Mouse (Mus musculus): ENCODE measurements at regions not wholly inside any gene's neighbourhood (a gene's known extent, or its start where the extent isn't known, plus 50 kb on each side); places are given as distances from the start of the nearest gene placed in this dataset.

DNA sequence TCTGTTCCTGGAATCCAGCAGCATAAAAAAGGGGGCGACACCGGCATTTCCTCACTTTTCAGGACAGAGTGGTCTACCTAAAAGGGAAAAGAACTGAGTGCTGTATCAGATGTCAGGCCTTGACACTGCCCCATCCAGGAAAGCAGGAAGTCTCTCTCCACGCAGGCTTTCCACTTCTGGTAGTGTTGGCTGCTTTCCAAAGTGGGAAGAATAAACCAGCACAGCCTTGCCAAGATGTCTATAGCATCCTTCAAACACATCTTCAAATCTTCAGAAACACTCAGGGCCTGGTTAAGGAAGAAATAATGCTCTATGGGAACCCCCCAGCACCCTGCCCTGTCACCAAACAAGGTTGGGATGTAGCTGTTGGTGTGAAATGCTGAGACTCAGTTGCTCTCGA, 127.5 kb upstream of the 1700025G04Rik start:
- TF ChIP-seq CTCF (IDR thresholded peaks at IDR 0.05; ENCODE audit: extremely low read depth, insufficient read length, insufficient replicate concordance, low read depth, low read length) (no peak), POLR2A (IDR thresholded peaks at IDR 0.05; ENCODE audit: low read depth, low read length) (no peak)

All from small intestine, adult 2 months (tissue).